Mouse (Mus musculus): Measurements from ENCODE around the gene Kdelr2. TPM values are rescaled to one million over a fixed set of nuclear protein-coding genes. Genes with fewer than 3 reads are reported as not detected.
A peak's percentile ranks its signal among the peaks of the same experiment; 100 is the strongest.

Gene Kdelr2
- polyA plus RNA-seq, 1 experiment from 2014 or later: 196 TPM

DNA sequence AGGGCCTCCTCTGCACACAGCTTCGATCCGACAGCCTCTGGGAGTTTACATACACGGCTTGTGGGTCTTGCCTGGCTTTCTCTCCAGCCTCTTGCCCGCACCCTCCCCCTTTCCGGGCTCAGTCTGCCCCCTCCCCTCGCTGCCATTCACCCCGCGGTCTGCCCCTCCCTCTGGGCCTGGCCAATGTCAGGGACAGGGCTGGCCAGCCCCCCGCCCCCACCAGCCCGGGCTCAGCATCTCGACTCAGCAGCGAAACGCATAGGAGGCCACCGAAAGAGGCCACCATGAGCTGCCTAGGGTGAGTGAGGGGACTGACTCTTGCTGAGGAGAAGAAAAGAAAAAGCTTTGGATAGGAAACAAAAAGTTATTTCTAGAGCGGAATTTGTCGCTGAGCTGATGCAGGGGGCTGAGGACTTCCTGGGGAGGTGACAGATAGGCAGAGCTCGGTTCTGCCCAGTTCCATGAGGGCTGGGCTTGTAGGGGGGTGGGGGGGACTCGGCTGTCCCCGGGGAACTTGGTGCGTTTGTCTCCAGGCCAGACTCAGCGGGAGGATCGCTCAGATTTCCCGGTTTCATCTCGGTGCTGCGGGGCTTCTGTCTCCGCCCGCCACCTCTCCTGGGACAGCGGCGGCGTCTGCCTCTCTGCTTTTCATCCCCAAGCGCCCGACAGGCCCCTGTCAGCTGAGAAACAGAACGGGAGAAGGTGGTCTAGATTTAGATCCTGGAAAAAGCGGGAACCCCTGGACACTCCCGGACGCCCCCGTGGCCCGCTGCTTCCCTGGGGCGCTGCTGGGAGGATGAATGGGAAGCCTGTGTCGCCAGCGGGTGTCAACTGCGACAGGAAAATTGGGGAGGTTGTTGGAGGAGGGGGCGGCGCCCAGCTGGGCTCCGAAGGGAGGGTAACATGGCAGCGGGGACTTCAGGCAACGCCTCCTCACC lies 39.7 kb upstream of the Kdelr2 start:
- H3K4me1 ChIP-seq (replicated peaks; ENCODE audit: control insufficient read depth, insufficient read depth, low read length): peaks cover 5% of the 10 kb centered on the region; the same call in 1 of the 2 replicates
- peak overlapping the region; percentile 42 for H3K4me3 ChIP-seq (ENCODE audit: low read depth, low read length)
- WGBS: under 1% methylated on average over 47 of the region's 47 CpGs
- H3K27me3 ChIP-seq (ENCODE audit: control insufficient read depth, insufficient read depth, low read length): peaks cover 12% of the 10 kb centered on the region
- peak overlapping the region; percentile 95 for H3K4me2 ChIP-seq (ENCODE audit: low read depth, low read length, severe bottlenecking)
- no peaks in the 10 kb centered on the region for H3K36me3 ChIP-seq (ENCODE audit: control insufficient read depth, insufficient read depth, low read length)
- H3K27ac ChIP-seq (ENCODE audit: low read depth, low read length): no peak overlapping the region
- H3K9ac ChIP-seq (ENCODE audit: low read length): peak overlapping the region; percentile 64
- ATAC-seq (replicated peaks; ENCODE audit: low FRiP score) (peak; percentile 71), DNase-seq (ENCODE audit: low spot score) (peak; percentile 88)
- H3K9me3 ChIP-seq (ENCODE audit: control insufficient read depth, low read length): no peaks in the 10 kb centered on the region

- no peak for DNase-seq (ENCODE audit: low spot score)
- Histone ChIP-seq H3K9ac (ENCODE audit: low read length) (no peak overlapping the region), H3K4me1 (replicated peaks; ENCODE audit: control insufficient read depth, insufficient read depth, low read length) (peaks cover 8% of the 10 kb centered on the region), H3K27ac (ENCODE audit: low read depth, low read length) (no peak overlapping the region), H3K9me3 (ENCODE audit: control insufficient read depth, low read length) (no peaks in the 10 kb centered on the region), H3K27me3 (ENCODE audit: control insufficient read depth, insufficient read depth, low read length) (peaks cover 51% of the 10 kb centered on the region), H3K4me2 (ENCODE audit: low read depth, low read length, severe bottlenecking) (no peak overlapping the region), H3K36me3 (ENCODE audit: control insufficient read depth, insufficient read depth, low read length) (no peaks in the 10 kb centered on the region), H3K4me3 (ENCODE audit: low read depth, low read length) (no peak overlapping the region)
- ATAC-seq (replicated peaks; ENCODE audit: low FRiP score): no peak
- WGBS: 76% methylated on average over 3 of the region's 3 CpGs
Observed at GRCm38 (mm10) chr5:143367931-143368330, 35.7 kb upstream of the Kdelr2 start.

GRCm38 (mm10) chr5:143369611-143370255 lies 33.9 kb upstream of the Kdelr2 start:
- Histone ChIP-seq H3K4me3 (ENCODE audit: low read depth, low read length) (peak overlapping the region; percentile 24), H3K4me1 (replicated peaks; ENCODE audit: control insufficient read depth, insufficient read depth, low read length) (peaks cover 7% of the 10 kb centered on the region), H3K27me3 (ENCODE audit: control insufficient read depth, insufficient read depth, low read length) (peaks cover 62% of the 10 kb centered on the region), H3K36me3 (ENCODE audit: control insufficient read depth, insufficient read depth, low read length) (no peaks in the 10 kb centered on the region), H3K27ac (ENCODE audit: low read depth, low read length) (no peak overlapping the region), H3K9me3 (ENCODE audit: control insufficient read depth, low read length) (no peaks in the 10 kb centered on the region), H3K4me2 (ENCODE audit: low read depth, low read length, severe bottlenecking) (peak overlapping the region; percentile 48), H3K9ac (ENCODE audit: low read length) (no peak overlapping the region)
- DNase-seq (ENCODE audit: low spot score): no peak
- ATAC-seq (replicated peaks; ENCODE audit: low FRiP score): no peak
- 1% methylated on average over 35 of the region's 36 CpGs for WGBS

GRCm38 (mm10) chr5:143370416-143371145 lies 33.1 kb upstream of the Kdelr2 start:
- no peak for DNase-seq (ENCODE audit: low spot score)
- Histone ChIP-seq H3K36me3 (ENCODE audit: control insufficient read depth, insufficient read depth, low read length) (no peaks in the 10 kb centered on the region), H3K4me3 (ENCODE audit: low read depth, low read length) (no peak overlapping the region; the same call in 1 of the 2 replicates), H3K9me3 (ENCODE audit: control insufficient read depth, low read length) (no peaks in the 10 kb centered on the region), H3K9ac (ENCODE audit: low read length) (no peak overlapping the region), H3K27me3 (ENCODE audit: control insufficient read depth, insufficient read depth, low read length) (peaks cover 66% of the 10 kb centered on the region), H3K27ac (ENCODE audit: low read depth, low read length) (no peak overlapping the region), H3K4me1 (replicated peaks; ENCODE audit: control insufficient read depth, insufficient read depth, low read length) (peaks cover 7% of the 10 kb centered on the region), H3K4me2 (ENCODE audit: low read depth, low read length, severe bottlenecking) (no peak overlapping the region; the same call in 1 of the 2 replicates)
- no peak for ATAC-seq (replicated peaks; ENCODE audit: low FRiP score)
- 24% methylated on average over 17 of the region's 17 CpGs for WGBS

DNA sequence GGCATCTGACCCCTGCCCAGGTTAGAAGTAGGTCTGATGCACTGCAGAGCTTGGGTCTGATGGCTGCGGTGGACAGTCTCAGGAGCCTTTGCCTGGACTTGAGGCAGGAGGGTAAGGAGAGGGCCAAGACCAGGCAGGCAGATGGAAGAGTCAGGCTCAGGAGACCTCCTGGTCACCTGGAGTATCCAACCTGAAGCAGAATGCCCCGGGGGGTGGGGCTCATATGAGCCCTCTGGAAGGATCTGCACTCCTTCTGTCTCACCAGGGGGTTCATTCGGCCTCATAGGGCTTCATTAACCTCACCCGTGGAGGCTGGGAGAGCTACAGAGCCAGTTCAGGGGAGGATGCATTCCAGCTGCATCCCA lies 32.5 kb upstream of the Kdelr2 start:
- H3K36me3 ChIP-seq (ENCODE audit: control insufficient read depth, insufficient read depth, low read length): no peaks in the 10 kb centered on the region
- WGBS: 42% methylated on average over 4 of the region's 4 CpGs
- peaks cover 7% of the 10 kb centered on the region for H3K4me1 ChIP-seq (replicated peaks; ENCODE audit: control insufficient read depth, insufficient read depth, low read length)
- no peak overlapping the region for H3K4me3 ChIP-seq (ENCODE audit: low read depth, low read length)
- H3K27ac ChIP-seq (ENCODE audit: low read depth, low read length): no peak overlapping the region
- H3K27me3 ChIP-seq (ENCODE audit: control insufficient read depth, insufficient read depth, low read length): peaks cover 67% of the 10 kb centered on the region
- H3K4me2 ChIP-seq (ENCODE audit: low read depth, low read length, severe bottlenecking): no peak overlapping the region
- ATAC-seq (replicated peaks; ENCODE audit: low FRiP score) (no peak), DNase-seq (ENCODE audit: low spot score) (no peak)
- H3K9me3 ChIP-seq (ENCODE audit: control insufficient read depth, low read length): 0 out of 2 replicates have a peak, but pooled peaks cover under 1% of the 10 kb centered on the region
- no peak overlapping the region for H3K9ac ChIP-seq (ENCODE audit: low read length)

GRCm38 (mm10) chr5:143372818-143373217 lies 30.8 kb upstream of the Kdelr2 start:
- no peak for ATAC-seq (replicated peaks; ENCODE audit: low FRiP score)
- peak overlapping the region; percentile 24 for H3K4me3 ChIP-seq (ENCODE audit: low read depth, low read length)
- H3K9me3 ChIP-seq (ENCODE audit: control insufficient read depth, low read length): 0 out of 2 replicates have a peak, but pooled peaks cover 3% of the 10 kb centered on the region
- H3K27ac ChIP-seq (ENCODE audit: low read depth, low read length): no peak overlapping the region
- H3K9ac ChIP-seq (ENCODE audit: low read length): no peak overlapping the region
- H3K27me3 ChIP-seq (ENCODE audit: control insufficient read depth, insufficient read depth, low read length): peaks cover 67% of the 10 kb centered on the region
- H3K4me2 ChIP-seq (ENCODE audit: low read depth, low read length, severe bottlenecking): peak overlapping the region; percentile 41
- no peak for DNase-seq (ENCODE audit: low spot score)
- no peaks in the 10 kb centered on the region for H3K36me3 ChIP-seq (ENCODE audit: control insufficient read depth, insufficient read depth, low read length)
- WGBS: 2% methylated on average over 33 of the region's 35 CpGs
- peaks cover 7% of the 10 kb centered on the region for H3K4me1 ChIP-seq (replicated peaks; ENCODE audit: control insufficient read depth, insufficient read depth, low read length)

DNA sequence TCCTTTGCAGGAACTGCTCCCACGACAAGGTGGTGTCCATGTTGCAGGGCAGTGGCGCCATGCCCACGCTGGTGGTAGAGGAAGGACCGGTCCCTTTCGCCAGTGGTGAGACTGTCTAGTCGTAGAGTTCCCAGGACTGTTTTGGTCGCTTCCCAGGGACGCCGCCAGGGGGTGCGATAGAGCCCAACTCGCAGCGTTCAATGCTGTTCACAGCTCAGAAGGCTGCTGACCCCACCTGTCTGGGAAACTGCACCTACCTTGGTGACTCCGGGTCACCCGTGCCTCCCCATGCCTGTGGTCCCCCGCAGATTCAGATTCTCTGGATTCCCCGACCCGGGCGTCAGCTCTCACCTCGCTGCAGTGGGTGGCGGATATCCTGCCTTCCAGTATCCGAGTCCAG lies 28.4 kb upstream of the Kdelr2 start:
- H3K4me2 ChIP-seq (ENCODE audit: low read depth, low read length, severe bottlenecking): peak overlapping the region; percentile 29; the same call in 1 of the 2 replicates
- 0 out of 2 replicates have a peak, but pooled peaks cover 3% of the 10 kb centered on the region for H3K9me3 ChIP-seq (ENCODE audit: control insufficient read depth, low read length)
- peaks cover 45% of the 10 kb centered on the region for H3K27me3 ChIP-seq (ENCODE audit: control insufficient read depth, insufficient read depth, low read length)
- DNase-seq (ENCODE audit: low spot score) (peak; percentile 87), ATAC-seq (replicated peaks; ENCODE audit: low FRiP score) (no peak)
- no peak overlapping the region for H3K9ac ChIP-seq (ENCODE audit: low read length)
- H3K4me1 ChIP-seq (replicated peaks; ENCODE audit: control insufficient read depth, insufficient read depth, low read length): peaks cover 5% of the 10 kb centered on the region
- H3K27ac ChIP-seq (ENCODE audit: low read depth, low read length): no peak overlapping the region
- no peaks in the 10 kb centered on the region for H3K36me3 ChIP-seq (ENCODE audit: control insufficient read depth, insufficient read depth, low read length)
- H3K4me3 ChIP-seq (ENCODE audit: low read depth, low read length): peak overlapping the region; percentile 15; the same call in 1 of the 2 replicates
- 11% methylated on average over 21 of the region's 21 CpGs for WGBS

- Histone ChIP-seq H3K27me3 (ENCODE audit: control insufficient read depth, insufficient read depth, low read length) (peaks cover 36% of the 10 kb centered on the region), H3K36me3 (ENCODE audit: control insufficient read depth, insufficient read depth, low read length) (no peaks in the 10 kb centered on the region), H3K4me3 (ENCODE audit: low read depth, low read length) (no peak overlapping the region), H3K4me1 (replicated peaks; ENCODE audit: control insufficient read depth, insufficient read depth, low read length) (peaks cover 3% of the 10 kb centered on the region; the same call in 1 of the 2 replicates), H3K9me3 (ENCODE audit: control insufficient read depth, low read length) (0 out of 2 replicates have a peak, but pooled peaks cover 3% of the 10 kb centered on the region), H3K27ac (ENCODE audit: low read depth, low read length) (no peak overlapping the region), H3K9ac (ENCODE audit: low read length) (no peak overlapping the region), H3K4me2 (ENCODE audit: low read depth, low read length, severe bottlenecking) (no peak overlapping the region)
- no peak for ATAC-seq (replicated peaks; ENCODE audit: low FRiP score)
- 75% methylated on average over 4 of the region's 4 CpGs for WGBS
- DNase-seq (ENCODE audit: low spot score): no peak
Observed at GRCm38 (mm10) chr5:143376156-143376555, 27.5 kb upstream of the Kdelr2 start.

Measured in forebrain, embryonic 11.5 days (tissue).